Mouse (Mus musculus) liver, embryonic 11.5 days (tissue): ENCODE results near the gene Snx3. TPM values are rescaled to one million over a fixed set of nuclear protein-coding genes. Genes with fewer than 3 reads are reported as not detected.

Source experiments
- ATAC-seq: fragments of 200-750 bp; cut with Nextera tagmentation; replicated peaks from 2 replicates; pipeline ENCODE4 v1.8.0; 2017; ENCODE audit warnings: moderate number of reproducible peaks, mild to moderate bottlenecking, moderate TSS enrichment, moderate library complexity; ENCODE audit not compliant: low FRiP score
- DNase-seq: peaks from one replicate; pipeline ENCODE4 v3.0.0-alpha.2; 2017; ENCODE audit warnings: low spot score
- H3K27ac ChIP-seq: fragments of 300-500 bp; sonication (generic); 2 replicates; pipeline ENCODE4 v1.5.1; 2014; ENCODE audit warnings: mild to moderate bottlenecking, low read depth, low read length, control low read depth
- H3K27me3 ChIP-seq: fragments of 300-500 bp; sonication (generic); replicated peaks from 2 replicates; pipeline ENCODE4 v1.6.1; 2014; ENCODE audit warnings: low read length, mixed read lengths; ENCODE audit not compliant: control insufficient read depth, insufficient read depth
- H3K36me3 ChIP-seq: fragments of 300-500 bp; sonication (generic); 2 replicates; pipeline ENCODE4 v1.6.1; 2014; ENCODE audit warnings: mild to moderate bottlenecking, low read length, moderate library complexity, mixed read lengths; ENCODE audit not compliant: control insufficient read depth, insufficient read depth
- H3K4me1 ChIP-seq: fragments of 300-500 bp; sonication (generic); replicated peaks from 2 replicates; pipeline ENCODE4 v1.6.1; 2014; ENCODE audit warnings: low read length, mixed read lengths; ENCODE audit not compliant: control insufficient read depth, insufficient read depth
- H3K4me2 ChIP-seq: fragments of 300-500 bp; sonication (generic); 2 replicates; pipeline ENCODE4 v1.6.1; 2014; ENCODE audit warnings: mild to moderate bottlenecking, control low read depth, moderate library complexity
- H3K4me3 ChIP-seq: fragments of 300-500 bp; sonication (generic); 2 replicates; pipeline ENCODE4 v1.5.1; 2014; ENCODE audit warnings: low read depth, low read length, control low read depth
- H3K9ac ChIP-seq: fragments of 300-500 bp; sonication (generic); 2 replicates; pipeline ENCODE4 v1.6.1; 2014; ENCODE audit warnings: low read depth, low read length, control low read depth
- H3K9me3 ChIP-seq: fragments of 300-500 bp; sonication (generic); 2 replicates; pipeline ENCODE4 v1.6.1; 2016; ENCODE audit warnings: low read length, inconsistent platforms, mixed read lengths; ENCODE audit not compliant: control insufficient read depth
- WGBS: fragments of 180-500 bp; shearing (Covaris S2); extraction: QIAGEN DNeasy Blood & Tissue Kit; methylation state at CpG from one replicate; pipeline ENCODE4 v1.1.7; 2014; 5-methylcytosine and 5-hydroxymethylcytosine counted together
- polyA plus RNA-seq: library from polyadenylated mRNA; unstranded; fragments of >200 nt; fragmentation: Nextera tagmentation; extraction: Ambion mirVana; gene quantifications from 2 replicates; pipeline ENCODE4 v1.2.1, GENCODE M21; 2014

The Snx3 gene
- polyA plus RNA-seq, 1 experiment from 2014 or later, result 355 TPM

GRCm38 (mm10) chr10:42579475-42580130 lies 77.8 kb downstream of the Snx3 start:
- H3K36me3 ChIP-seq, result no peaks in the 10 kb centered on the region
- ATAC-seq, result no peak

GRCm38 (mm10) chr10:42580131-42580950 lies 78.5 kb downstream of the Snx3 start:
- H3K4me1 ChIP-seq, result peaks cover 5% of the 10 kb centered on the region; the same call in 1 of the 2 replicates
- WGBS, result 1% methylated on average over 29 of the region's 29 CpGs
- H3K9ac ChIP-seq, result no peak overlapping the region
- H3K27ac ChIP-seq, result no peak overlapping the region
- H3K27me3 ChIP-seq, result peaks cover 99% of the 10 kb centered on the region
- H3K4me3 ChIP-seq, result no peak overlapping the region
- DNase-seq (no peak), ATAC-seq (no peak)
- H3K36me3 ChIP-seq, result no peaks in the 10 kb centered on the region
- H3K4me2 ChIP-seq, result no peak overlapping the region
- H3K9me3 ChIP-seq, result no peaks in the 10 kb centered on the region

More at GRCm38 (mm10) chr10:42579475-42580130, 77.8 kb downstream of the Snx3 start:
- peak overlapping the region; percentile 25; the same call in 1 of the 2 replicates for H3K4me2 ChIP-seq
- WGBS, result 2% methylated on average over 41 of the region's 41 CpGs
- peaks cover 99% of the 10 kb centered on the region for H3K27me3 ChIP-seq
- H3K27ac ChIP-seq, result no peak overlapping the region
- H3K4me3 ChIP-seq, result 0 out of 2 replicates have a peak overlapping the region, but pooled peaks have one; percentile 8
- H3K4me1 ChIP-seq, result peaks cover 5% of the 10 kb centered on the region; the same call in 1 of the 2 replicates
- no peak for DNase-seq
- no peaks in the 10 kb centered on the region for H3K9me3 ChIP-seq
- no peak overlapping the region for H3K9ac ChIP-seq

DNA sequence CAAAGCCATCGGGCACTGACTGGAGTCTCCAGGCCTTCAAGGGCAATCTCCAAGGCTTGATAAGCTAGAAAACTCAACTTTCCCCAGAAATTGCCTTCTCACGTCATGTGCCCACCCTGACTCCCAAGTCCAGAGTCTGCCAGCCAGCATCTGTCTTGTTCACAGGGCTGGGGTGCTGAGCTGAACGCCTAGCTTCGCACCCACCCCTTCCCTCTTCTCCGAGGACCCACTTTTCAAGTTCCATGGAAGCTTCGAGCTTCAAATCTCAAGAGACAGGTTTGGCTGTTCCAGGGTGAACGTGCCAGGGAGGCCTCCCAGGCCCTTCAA lies 79.1 kb downstream of the Snx3 start:
- H3K27ac ChIP-seq, result no peak overlapping the region
- DNase-seq (no peak), ATAC-seq (no peak)
- H3K9me3 ChIP-seq, result no peaks in the 10 kb centered on the region
- WGBS, result 10% methylated on average over 7 of the region's 7 CpGs
- H3K9ac ChIP-seq, result no peak overlapping the region
- peaks cover 5% of the 10 kb centered on the region; the same call in 1 of the 2 replicates for H3K4me1 ChIP-seq
- no peak overlapping the region for H3K4me2 ChIP-seq
- no peak overlapping the region for H3K4me3 ChIP-seq
- peaks cover 99% of the 10 kb centered on the region for H3K27me3 ChIP-seq
- no peaks in the 10 kb centered on the region for H3K36me3 ChIP-seq

GRCm38 (mm10) chr10:42581694-42582565 lies 80.1 kb downstream of the Snx3 start:
- Histone ChIP-seq H3K27ac (no peak overlapping the region), H3K27me3 (peaks cover 99% of the 10 kb centered on the region), H3K4me1 (peaks cover 5% of the 10 kb centered on the region; the same call in 1 of the 2 replicates), H3K4me3 (peak overlapping the region; percentile 24), H3K4me2 (peak overlapping the region; percentile 20; the same call in 1 of the 2 replicates), H3K36me3 (no peaks in the 10 kb centered on the region), H3K9me3 (no peaks in the 10 kb centered on the region), H3K9ac (no peak overlapping the region)
- 2% methylated on average over 45 of the region's 45 CpGs for WGBS
- no peak for ATAC-seq
- DNase-seq, result no peak

GRCm38 (mm10) chr10:42582566-42583110 lies 80.8 kb downstream of the Snx3 start:
- H3K36me3 ChIP-seq, result no peaks in the 10 kb centered on the region
- 1% methylated on average over 44 of the region's 44 CpGs for WGBS
- H3K27me3 ChIP-seq, result peaks cover 99% of the 10 kb centered on the region
- no peaks in the 10 kb centered on the region for H3K9me3 ChIP-seq
- no peak overlapping the region for H3K27ac ChIP-seq
- ATAC-seq (no peak), DNase-seq (no peak)
- H3K9ac ChIP-seq, result no peak overlapping the region
- peak overlapping the region; percentile 24; the same call in 1 of the 2 replicates for H3K4me3 ChIP-seq
- peaks cover 5% of the 10 kb centered on the region; the same call in 1 of the 2 replicates for H3K4me1 ChIP-seq
- no peak overlapping the region for H3K4me2 ChIP-seq

DNA sequence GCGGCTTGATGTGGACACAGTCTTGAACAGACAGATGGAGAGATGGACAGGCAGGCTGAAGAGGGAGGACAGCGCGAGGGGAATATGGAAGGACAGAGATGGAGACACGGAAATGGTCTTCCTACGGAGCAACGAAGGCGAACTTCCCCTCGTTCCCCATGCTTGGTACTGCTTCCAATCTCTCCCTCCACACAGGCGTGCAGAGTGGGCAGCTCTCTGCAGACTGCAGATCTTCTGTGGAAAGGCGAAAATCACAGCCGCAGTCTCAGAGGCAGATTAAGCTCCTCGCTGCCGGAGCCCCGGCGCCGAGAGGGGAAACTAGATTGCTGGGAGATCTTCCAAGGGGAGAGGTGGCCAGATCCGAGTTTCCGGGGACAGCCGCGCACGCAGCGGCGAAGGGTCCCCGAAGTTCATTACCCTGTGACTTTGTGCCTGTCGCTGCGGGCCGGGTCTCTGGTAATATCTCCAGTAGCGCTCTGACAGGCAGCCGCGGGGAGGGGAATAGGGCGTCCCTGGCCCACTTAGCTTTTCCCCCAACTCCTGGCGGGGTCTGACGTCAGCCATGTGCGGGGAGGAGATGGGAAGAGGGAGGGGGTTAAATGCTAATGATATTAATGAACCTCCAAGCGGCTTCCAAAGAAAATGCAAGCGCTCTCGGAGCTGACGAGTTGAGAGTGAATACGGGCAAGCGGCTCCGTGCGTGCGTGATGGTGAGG lies 81.5 kb downstream of the Snx3 start, which contains the start of the genes Nr2e1 and Ostm1:
Nr2e1 (minus strand) TSS at position 476 of the 716 bp plus-strand sequence.
Ostm1 (plus strand) TSS at position 666 of the 716 bp plus-strand sequence.
- Histone ChIP-seq H3K27me3 (peaks cover 99% of the 10 kb centered on the region), H3K4me3 (peak within 1 kb of the TSS; percentile 24), H3K9ac (no peak within 1 kb of the TSS), H3K36me3 (no peaks in the 10 kb centered on the region), H3K9me3 (no peaks in the 10 kb centered on the region), H3K4me2 (peak within 1 kb of the TSS; percentile 19), H3K4me1 (peaks cover 5% of the 10 kb centered on the region; the same call in 1 of the 2 replicates), H3K27ac (no peak within 1 kb of the TSS)
- DNase-seq (no peak), ATAC-seq (no peak)
- WGBS, result under 1% methylated on average over 43 of the region's 43 CpGs

DNA sequence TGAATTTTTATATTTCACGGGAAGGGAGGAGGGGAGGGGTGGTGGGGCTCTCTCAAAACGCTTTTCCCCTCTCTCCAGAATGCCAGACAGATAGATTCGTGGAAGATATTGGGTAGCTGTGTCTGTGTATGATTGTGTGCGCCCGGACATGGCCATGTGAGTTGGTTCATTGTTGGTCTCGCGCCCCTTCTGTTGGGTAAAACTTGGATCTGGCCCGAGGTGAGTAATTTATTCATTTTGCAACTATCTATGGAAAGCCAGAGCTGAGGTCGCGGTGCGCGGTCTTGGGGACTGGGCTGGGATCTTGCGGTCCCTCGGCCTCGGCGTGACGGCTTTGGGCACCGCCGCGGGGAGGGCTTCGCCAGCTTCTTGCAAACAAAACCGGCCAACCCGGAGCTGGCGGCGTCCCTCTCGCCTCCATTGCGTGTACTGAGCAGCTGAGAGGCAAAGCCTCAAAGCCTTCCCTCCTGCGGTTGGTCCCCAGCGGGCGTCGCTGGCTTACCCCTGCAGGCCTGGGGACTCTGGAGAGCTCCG lies 82.1 kb downstream of the Snx3 start:
- H3K27ac ChIP-seq, result no peak overlapping the region
- H3K4me3 ChIP-seq, result no peak overlapping the region
- H3K9ac ChIP-seq, result no peak overlapping the region
- ATAC-seq (no peak), DNase-seq (no peak)
- H3K36me3 ChIP-seq, result no peaks in the 10 kb centered on the region
- no peaks in the 10 kb centered on the region for H3K9me3 ChIP-seq
- peaks cover 5% of the 10 kb centered on the region; the same call in 1 of the 2 replicates for H3K4me1 ChIP-seq
- 1% methylated on average over 32 of the region's 32 CpGs for WGBS
- peaks cover 99% of the 10 kb centered on the region for H3K27me3 ChIP-seq
- H3K4me2 ChIP-seq, result no peak overlapping the region; the same call in 1 of the 2 replicates
